Mouse (Mus musculus) liver, embryonic 14.5 days (tissue): Measurements from ENCODE around the gene Dtx2. TPM values are rescaled to one million over a fixed set of nuclear protein-coding genes. Genes with fewer than 3 reads are reported as not detected.

Experiments
- ATAC-seq: fragments of 200-750 bp; cut with Nextera tagmentation; 2 replicates; pipeline ENCODE4 v1.8.0; 2017; ENCODE audit warnings: moderate number of reproducible peaks, mild to moderate bottlenecking, moderate library complexity; ENCODE audit not compliant: insufficient read depth
- DNase-seq, 3 experiments: peaks; one replicate each; pipeline ENCODE4 v3.0.0-alpha.2; 2012 to 2013; ENCODE audit warnings: low read depth in 3 of 3, low spot score in 3 of 3
- H3K27ac ChIP-seq: fragments of 300-500 bp; sonication (generic); 2 replicates; pipeline ENCODE4 v1.5.1; 2014; ENCODE audit warnings: moderate library complexity, mild to moderate bottlenecking, control low read depth, inconsistent platforms
- H3K27me3 ChIP-seq: fragments of 300-500 bp; sonication (generic); 2 replicates; pipeline ENCODE4 v1.6.1; 2014; ENCODE audit warnings: mild to moderate bottlenecking, low read length, moderate library complexity; ENCODE audit not compliant: control insufficient read depth, insufficient read depth
- H3K36me3 ChIP-seq: fragments of 300-500 bp; sonication (generic); replicated peaks from 2 replicates; pipeline ENCODE4 v1.6.1; 2014; ENCODE audit warnings: low read depth; ENCODE audit not compliant: control insufficient read depth, insufficient read depth
- H3K4me1 ChIP-seq, 2 experiments: fragments of 200-500 bp in 1 of 2; fragments of 300-500 bp in 1 of 2; sonication (generic) in 1 of 2; replicated peaks; 2 replicates each; pipeline ENCODE4 v1.6.1; 2012 to 2014; ENCODE audit warnings: antibody characterized with exemption in 1 of 2, inconsistent platforms in 1 of 2, low read length in 1 of 2; ENCODE audit not compliant: control insufficient read depth in 2 of 2, insufficient read depth in 2 of 2
- H3K4me2 ChIP-seq: fragments of 300-500 bp; sonication (generic); 2 replicates; pipeline ENCODE4 v1.6.1; 2014; ENCODE audit warnings: low read depth, mild to moderate bottlenecking, control low read depth, moderate library complexity
- H3K4me3 ChIP-seq, 2 experiments: fragments of 200-500 bp in 1 of 2; fragments of 300-500 bp in 1 of 2; sonication (generic) in 1 of 2; 2 replicates each; pipeline ENCODE4 v1.5.1; 2012 to 2014; ENCODE audit warnings: low read depth in 2 of 2, low read length in 2 of 2, mild to moderate bottlenecking in 2 of 2, control low read depth in 1 of 2, inconsistent platforms in 1 of 2, moderate library complexity in 1 of 2; ENCODE audit not compliant: insufficient read depth in 1 of 2
- H3K9ac ChIP-seq: fragments of 300-500 bp; sonication (generic); replicated peaks from 2 replicates; pipeline ENCODE4 v1.6.1; 2014; ENCODE audit warnings: mild to moderate bottlenecking, control low read depth, moderate library complexity
- H3K9me3 ChIP-seq: fragments of 300-500 bp; sonication (generic); 2 replicates; pipeline ENCODE4 v1.6.1; 2016; ENCODE audit warnings: low read length, mixed read lengths; ENCODE audit not compliant: control insufficient read depth
- CTCF ChIP-seq: IDR thresholded peaks from 2 replicates; pipeline ENCODE4 v1.5.1; 2016; ENCODE audit warnings: antibody characterized with exemption, low read depth, control low read depth
- EP300 ChIP-seq: IDR thresholded peaks from 2 replicates; pipeline ENCODE4 v1.6.1; 2016; ENCODE audit warnings: antibody characterized with exemption, low read depth
- WGBS: fragments of 180-500 bp; shearing (Covaris S2); extraction: QIAGEN DNeasy Blood & Tissue Kit; methylation state at CpG from one replicate; pipeline ENCODE4 v1.1.7; 2014; ENCODE audit not compliant: insufficient replicate concordance; 5-methylcytosine and 5-hydroxymethylcytosine counted together
- polyA plus RNA-seq, 2 experiments: library from polyadenylated mRNA; depleted of rRNA in 1 of 2; stranded (reverse) in 1 of 2; unstranded in 1 of 2; fragments of >200 nt; fragmentation: Nextera tagmentation in 1 of 2; extraction: Ambion mirVana in 1 of 2; gene quantifications; 2 replicates each; pipeline versions ENCODE4 v1.2.1 to v1.2.3; 2012 to 2014

The Dtx2 gene
- polyA plus RNA-seq, 2 experiments, result 3.4 to 5.1 TPM

DNA sequence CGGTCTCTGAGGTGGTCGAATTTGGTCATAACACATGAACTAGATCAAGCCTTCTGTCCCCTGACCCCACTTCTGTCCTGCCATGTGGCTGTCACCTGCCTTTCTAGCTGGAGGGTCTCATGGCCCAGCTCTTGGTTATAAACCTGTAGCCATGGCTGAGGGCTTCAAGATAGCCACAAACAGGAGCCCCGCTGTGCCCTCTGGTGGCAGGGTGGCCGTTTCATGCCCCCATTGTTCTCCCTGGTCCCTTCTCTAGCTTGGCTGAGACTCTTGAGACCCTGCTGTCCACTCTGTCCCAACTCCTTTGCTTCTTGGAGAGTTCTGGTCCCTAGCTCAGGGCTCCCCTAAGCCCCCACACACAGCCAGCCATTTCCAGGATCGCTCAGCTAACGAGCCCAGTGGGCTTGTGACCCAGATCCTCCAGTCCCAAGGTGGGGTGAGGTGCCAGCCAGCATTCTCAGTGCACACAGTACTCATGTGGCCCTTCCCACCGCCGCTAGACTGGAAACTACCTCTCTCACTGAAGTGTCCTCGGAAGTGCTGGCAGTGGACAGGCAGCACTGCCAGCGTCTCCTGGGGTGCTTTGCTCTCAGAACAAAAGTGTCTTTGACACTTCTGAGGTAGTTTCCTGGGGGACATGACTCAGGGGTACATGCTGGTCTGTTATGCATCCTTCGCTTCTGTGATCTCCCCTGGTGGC lies 33.2 kb downstream of the Dtx2 start:
- no peak overlapping the region for H3K4me3 ChIP-seq
- H3K9ac ChIP-seq, result no peak overlapping the region
- ATAC-seq (no peak), DNase-seq (no peak)
- H3K27ac ChIP-seq, result no peak overlapping the region
- TF ChIP-seq CTCF, result peak; percentile 32
- no peak for TF ChIP-seq EP300
- no peaks in the 10 kb centered on the region for H3K4me1 ChIP-seq
- WGBS, result 73% methylated on average over 11 of the region's 11 CpGs
- no peaks in the 10 kb centered on the region for H3K9me3 ChIP-seq
- no peak overlapping the region for H3K4me2 ChIP-seq
- H3K27me3 ChIP-seq, result no peaks in the 10 kb centered on the region
- H3K36me3 ChIP-seq, result no peaks in the 10 kb centered on the region

DNA sequence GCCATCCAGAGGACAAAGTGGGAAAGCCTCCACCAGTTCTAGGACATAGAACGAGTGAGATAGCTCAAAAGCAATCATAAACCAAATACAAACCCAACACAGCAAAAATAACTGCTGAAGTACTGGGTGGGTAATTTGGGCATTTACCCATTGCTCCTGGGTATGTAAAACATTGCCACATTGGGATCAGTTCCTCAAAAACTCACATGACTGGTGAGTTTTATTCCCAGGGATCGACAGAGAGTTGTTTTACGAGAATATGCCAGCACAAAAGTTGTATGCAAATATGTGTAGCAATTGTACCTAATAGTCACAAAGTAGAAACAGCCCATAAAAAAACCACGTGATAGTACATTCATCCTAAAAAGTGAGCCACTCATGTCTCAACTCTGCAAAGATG lies 40.3 kb downstream of the Dtx2 start:
- no peak for ATAC-seq
- DNase-seq, result no peak
- no peak for TF ChIP-seq CTCF
- TF ChIP-seq EP300, result no peak
- no peak overlapping the region for H3K4me3 ChIP-seq
- H3K4me1 ChIP-seq, result peaks cover 0 to 5% of the 10 kb centered on the region in 2 experiments; a peak in 2 of 4 replicates
- H3K27ac ChIP-seq, result no peak overlapping the region
- 48% methylated on average over 4 of the region's 4 CpGs for WGBS
- H3K9me3 ChIP-seq, result no peaks in the 10 kb centered on the region
- H3K36me3 ChIP-seq, result no peaks in the 10 kb centered on the region
- H3K4me2 ChIP-seq, result no peak overlapping the region
- H3K9ac ChIP-seq, result no peak overlapping the region
- no peaks in the 10 kb centered on the region for H3K27me3 ChIP-seq

- Histone ChIP-seq H3K27ac (no peak overlapping the region), H3K4me2 (no peak overlapping the region), H3K36me3 (no peaks in the 10 kb centered on the region), H3K27me3 (no peaks in the 10 kb centered on the region), H3K9ac (no peak overlapping the region), H3K4me1 (peaks cover 0 to 5% of the 10 kb centered on the region in 2 experiments; a peak in 2 of 4 replicates), H3K4me3 (no peak overlapping the region), H3K9me3 (no peaks in the 10 kb centered on the region)
- no peak for ATAC-seq
- 50% methylated on average over 1 of the region's 1 CpGs for WGBS
- TF ChIP-seq CTCF, result no peak
- no peak for TF ChIP-seq EP300
- DNase-seq, result no peak
Measured at GRCm38 (mm10) chr5:136035285-136035684, 40.7 kb downstream of the Dtx2 start.

DNA sequence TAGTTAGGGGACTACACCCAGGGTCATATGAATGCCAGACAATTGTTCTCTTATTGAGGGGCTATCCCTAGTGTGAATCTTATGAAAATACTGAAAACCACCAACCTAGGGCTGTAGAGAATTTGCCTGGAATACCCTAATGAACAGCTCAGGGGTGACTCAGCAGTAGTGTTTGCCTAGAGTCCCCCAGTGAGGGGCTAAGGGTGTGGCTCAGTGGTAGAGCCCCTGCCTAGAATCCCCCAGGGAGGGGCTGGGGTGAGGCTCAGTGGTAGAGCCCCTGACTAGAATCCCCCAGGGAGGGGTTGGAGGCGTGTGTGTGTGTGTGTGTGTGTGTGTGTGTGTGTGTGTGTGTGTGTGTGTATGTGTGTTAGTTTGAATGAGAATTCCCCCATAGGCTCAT lies 42.1 kb downstream of the Dtx2 start:
- WGBS, result 50% methylated on average over 1 of the region's 1 CpGs
- DNase-seq (no peak), ATAC-seq (no peak)
- H3K9me3 ChIP-seq, result no peaks in the 10 kb centered on the region
- TF ChIP-seq CTCF, result no peak
- TF ChIP-seq EP300, result no peak
- peaks cover 0 to 5% of the 10 kb centered on the region in 2 experiments; a peak in 2 of 4 replicates for H3K4me1 ChIP-seq
- H3K27ac ChIP-seq, result no peak overlapping the region
- H3K9ac ChIP-seq, result no peak overlapping the region
- H3K27me3 ChIP-seq, result no peaks in the 10 kb centered on the region
- H3K36me3 ChIP-seq, result no peaks in the 10 kb centered on the region
- H3K4me3 ChIP-seq, result no peak overlapping the region
- no peak overlapping the region for H3K4me2 ChIP-seq

- H3K27me3 ChIP-seq, result no peaks in the 10 kb centered on the region
- H3K9me3 ChIP-seq, result no peaks in the 10 kb centered on the region
- H3K27ac ChIP-seq, result no peak within 1 kb of the TSS
- H3K9ac ChIP-seq, result no peak within 1 kb of the TSS
- no peak within 1 kb of the TSS for H3K4me2 ChIP-seq
- TF ChIP-seq EP300 (no peak), CTCF (no peak)
- WGBS, result 39% methylated on average over 17 of the region's 17 CpGs
- peaks cover 0 to 5% of the 10 kb centered on the region in 2 experiments; a peak in 2 of 4 replicates for H3K4me1 ChIP-seq
- H3K36me3 ChIP-seq, result no peaks in the 10 kb centered on the region
- H3K4me3 ChIP-seq, result no peak within 1 kb of the TSS; a peak in 1 of 4 replicates
- DNase-seq (no peak), ATAC-seq (0 out of 2 replicates have a peak, but pooled peaks have one; percentile 28)
Measured at GRCm38 (mm10) chr5:136038258-136039214, 43.9 kb downstream of the Dtx2 start, which contains the start of gene Upk3b. Gene Upk3b (plus strand): TSS chr5:136038496.
